Mouse (Mus musculus) erythroblast, embryonic 14.5 days (primary cell): ENCODE measurements around the gene Psmc3. TPM values are rescaled to one million over a fixed set of nuclear protein-coding genes. Genes with fewer than 3 reads are reported as not detected.

Experiments
- H3K27me3 ChIP-seq: 2 replicates; pipeline ENCODE4 v1.6.1; 2012; ENCODE audit warnings: inconsistent platforms; ENCODE audit not compliant: control insufficient read depth
- H3K36me3 ChIP-seq: 2 replicates; pipeline ENCODE4 v1.6.1; 2012; ENCODE audit warnings: mild to moderate bottlenecking, inconsistent platforms; ENCODE audit not compliant: control insufficient read depth
- H3K4me1 ChIP-seq: 2 replicates; pipeline ENCODE4 v1.6.1; 2012; ENCODE audit warnings: inconsistent platforms; ENCODE audit not compliant: control insufficient read depth
- H3K4me3 ChIP-seq: replicated peaks from 2 replicates; pipeline ENCODE3; 2012; ENCODE audit warnings: moderate library complexity, mild to moderate bottlenecking, inconsistent platforms
- H3K9me3 ChIP-seq: 2 replicates; pipeline ENCODE4 v1.6.1; 2012; ENCODE audit warnings: low read length, inconsistent platforms, mixed read lengths; ENCODE audit not compliant: control insufficient read depth
- GATA1 ChIP-seq: IDR thresholded peaks from 2 replicates; pipeline ENCODE4 v1.6.1; 2012; ENCODE audit warnings: low read length, inconsistent platforms, mixed read lengths
- TAL1 ChIP-seq: IDR thresholded peaks from 3 replicates; pipeline ENCODE4 v1.6.1; 2012; ENCODE audit warnings: low read length, inconsistent platforms, mixed read lengths
- polyA plus RNA-seq: library from polyadenylated mRNA; stranded (reverse); fragments of >175 nt; gene quantifications from 2 replicates; pipeline ENCODE4 v1.2.3, GENCODE M21; 2012

Psmc3 gene
- polyA plus RNA-seq, 1 experiment = 22.2 TPM

GRCm38 (mm10) chr2:91047359-91047758, 6.5 kb upstream of the Psmc3 start:
- TF ChIP-seq GATA1 (no peak), TAL1 (no peak)
- peaks cover 36% of the 10 kb centered on the region for H3K4me1 ChIP-seq

DNA sequence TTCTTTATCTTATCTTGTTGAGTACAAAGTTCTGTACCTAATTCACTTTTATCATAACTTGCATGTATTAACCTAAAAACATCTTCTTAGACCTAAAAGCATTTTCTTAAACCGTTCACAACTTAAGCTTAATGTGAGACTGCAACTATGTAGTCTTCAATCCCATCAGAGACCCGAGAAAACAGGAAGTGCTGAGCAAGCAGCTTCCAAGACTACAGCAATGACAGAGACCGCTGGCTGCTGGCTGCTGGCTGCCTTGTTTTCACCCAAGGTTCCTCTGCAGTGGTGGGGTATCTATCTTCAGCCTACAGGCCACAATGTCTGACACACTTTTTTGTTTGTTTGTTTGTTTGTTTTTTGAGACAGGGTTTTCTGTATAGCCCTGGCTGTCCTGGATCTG, 1.9 kb upstream of the Psmc3 start:
- Histone ChIP-seq H3K4me1 (peaks cover 36% of the 10 kb centered on the region), H3K4me3 (no peak overlapping the region), H3K9me3 (no peaks in the 10 kb centered on the region), H3K27me3 (no peaks in the 10 kb centered on the region), H3K36me3 (peaks cover 30% of the 10 kb centered on the region)
- no peak for TF ChIP-seq TAL1
- TF ChIP-seq GATA1 = no peak

More at GRCm38 (mm10) chr2:91047359-91047758, 6.5 kb upstream of the Psmc3 start:
- Histone ChIP-seq H3K27me3 (peaks cover 5% of the 10 kb centered on the region), H3K36me3 (peaks cover 3% of the 10 kb centered on the region), H3K9me3 (no peaks in the 10 kb centered on the region), H3K4me3 (no peak overlapping the region)

- Histone ChIP-seq H3K4me1 (peaks cover 35% of the 10 kb centered on the region), H3K36me3 (peaks cover 38% of the 10 kb centered on the region), H3K9me3 (no peaks in the 10 kb centered on the region), H3K27me3 (no peaks in the 10 kb centered on the region), H3K4me3 (no peak overlapping the region)
- TF ChIP-seq GATA1 (no peak), TAL1 (no peak)
Observed at GRCm38 (mm10) chr2:91052752-91053151, 1.1 kb upstream of the Psmc3 start.

DNA sequence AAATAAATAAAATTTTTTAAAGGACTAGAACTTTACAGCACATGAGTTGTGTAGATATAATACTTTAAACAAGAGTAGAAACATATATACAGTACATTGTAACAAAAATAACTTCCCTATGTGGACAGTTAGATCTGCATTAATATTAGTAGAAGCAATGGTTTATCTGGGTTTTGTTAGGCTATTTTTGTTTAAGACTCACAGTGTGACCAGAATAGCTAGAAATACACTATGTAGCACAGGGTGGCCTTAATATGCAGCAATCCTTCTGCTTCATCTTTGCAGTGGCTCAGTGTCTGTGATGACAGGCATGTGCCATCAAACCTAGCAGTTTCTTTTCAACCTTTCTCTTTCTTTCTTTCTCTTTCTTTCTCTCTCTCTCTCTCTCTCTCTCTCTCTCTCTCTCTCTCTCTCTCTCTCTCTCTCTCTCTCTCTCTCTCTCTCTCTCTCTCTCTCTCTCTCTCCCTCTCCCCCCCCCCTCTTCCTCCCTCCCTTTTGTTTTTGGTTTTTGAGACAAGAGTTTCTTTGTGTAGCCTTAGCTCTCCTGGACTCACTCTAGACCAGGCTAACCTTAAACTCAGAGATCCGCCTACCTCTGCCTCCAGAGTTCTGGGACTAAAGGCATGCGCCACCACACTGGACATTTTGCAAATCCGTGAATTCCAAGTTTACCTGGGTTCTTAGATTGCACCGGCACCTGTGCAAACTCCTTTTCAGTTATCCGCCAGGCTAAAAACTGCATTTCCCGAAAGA, 452 bp upstream of the Psmc3 start:
- Histone ChIP-seq H3K9me3 (no peaks in the 10 kb centered on the region), H3K27me3 (no peaks in the 10 kb centered on the region), H3K4me1 (peaks cover 35% of the 10 kb centered on the region), H3K4me3 (peak overlapping the region; percentile 93), H3K36me3 (peaks cover 44% of the 10 kb centered on the region)
- TF ChIP-seq GATA1 (no peak), TAL1 (no peak)

DNA sequence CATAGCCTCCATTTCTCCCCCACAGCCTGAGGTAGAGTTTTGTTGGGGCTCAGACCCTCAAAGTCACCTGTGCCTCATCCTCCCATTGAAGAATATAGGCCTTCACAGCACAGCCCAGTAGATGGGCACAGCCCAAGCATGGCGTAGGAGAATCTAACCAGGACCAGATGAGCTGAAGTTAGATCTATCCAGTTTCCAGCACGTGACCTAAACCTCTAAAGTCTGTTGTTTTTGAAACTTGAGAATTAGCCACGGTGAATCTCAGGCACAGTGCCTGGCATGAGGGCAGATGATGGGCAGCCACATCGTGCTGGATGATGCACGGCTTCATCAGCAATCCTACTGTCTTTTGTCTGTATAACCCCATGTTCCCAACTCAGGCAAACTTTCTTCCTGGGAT, 4.6 kb downstream of the Psmc3 start:
- TF ChIP-seq GATA1 (no peak), TAL1 (no peak)
- no peaks in the 10 kb centered on the region for H3K9me3 ChIP-seq
- H3K27me3 ChIP-seq = no peaks in the 10 kb centered on the region
- peaks cover 91% of the 10 kb centered on the region for H3K36me3 ChIP-seq
- peaks cover 48% of the 10 kb centered on the region for H3K4me1 ChIP-seq
- H3K4me3 ChIP-seq = no peak overlapping the region

DNA sequence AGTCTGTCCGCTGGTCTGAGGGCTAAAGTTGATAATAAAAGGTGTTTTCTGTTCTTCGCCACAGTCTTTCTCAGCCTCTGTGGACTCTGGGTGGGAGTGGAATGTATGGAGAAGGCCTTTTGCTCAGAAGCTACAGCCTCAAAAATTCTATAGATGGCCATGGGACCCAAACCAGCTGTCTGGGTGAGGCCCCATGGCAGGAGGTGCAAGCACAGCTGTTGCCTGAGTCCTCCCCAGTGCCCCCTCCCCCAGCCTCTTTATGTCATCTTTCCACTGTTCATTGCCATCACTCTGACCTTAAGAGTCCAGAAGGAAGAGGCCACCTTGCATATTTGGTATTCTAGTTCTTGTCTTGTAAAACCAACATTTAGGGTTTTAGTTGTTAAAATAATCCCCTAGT, 5.6 kb downstream of the Psmc3 start:
- Histone ChIP-seq H3K4me1 (peaks cover 47% of the 10 kb centered on the region), H3K36me3 (peaks cover 99% of the 10 kb centered on the region), H3K9me3 (no peaks in the 10 kb centered on the region), H3K27me3 (no peaks in the 10 kb centered on the region), H3K4me3 (no peak overlapping the region)
- TF ChIP-seq GATA1 = no peak
- no peak for TF ChIP-seq TAL1

DNA sequence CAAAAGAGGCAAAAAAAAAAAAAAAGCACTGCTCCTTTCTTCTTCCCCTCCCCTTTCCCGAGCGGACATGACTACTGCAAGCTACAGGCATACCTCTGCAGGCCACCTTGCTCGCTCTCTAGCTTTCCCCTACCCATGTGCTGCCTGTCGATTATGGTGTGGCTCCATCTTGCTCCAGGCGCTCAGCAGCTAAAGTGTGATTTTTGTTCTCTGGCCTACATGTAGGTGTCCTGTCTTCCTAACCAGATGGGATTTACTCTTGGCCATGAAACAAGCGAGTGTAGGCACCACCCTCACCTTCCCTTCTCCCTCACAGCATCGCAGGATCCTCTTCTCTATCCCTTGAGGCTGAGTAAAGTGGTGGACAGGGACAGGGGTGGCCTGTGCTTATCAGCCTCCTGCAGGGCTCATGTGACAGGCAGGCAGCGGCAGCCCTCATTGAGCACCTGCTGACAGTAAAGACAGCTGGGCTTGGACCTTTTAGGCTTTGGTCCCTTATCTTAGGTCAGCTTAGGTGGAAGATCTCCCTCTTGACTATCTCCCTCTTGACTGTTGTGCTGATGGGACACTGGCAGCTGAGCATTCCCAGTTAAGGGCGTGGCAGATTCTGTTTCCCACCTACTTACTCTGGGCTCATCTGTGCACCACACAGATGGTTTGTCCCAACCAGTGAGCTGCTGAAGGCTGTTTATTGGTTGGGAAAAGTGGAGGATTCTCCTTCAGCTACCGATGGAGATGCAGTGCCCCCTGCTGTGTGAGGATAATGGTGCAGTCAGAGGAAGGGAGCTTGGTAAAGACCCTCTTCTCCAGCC, 6.9 kb downstream of the Psmc3 start:
- Histone ChIP-seq H3K4me1 (peaks cover 37% of the 10 kb centered on the region), H3K4me3 (peak overlapping the region; percentile 5), H3K36me3 (peaks cover 98% of the 10 kb centered on the region), H3K27me3 (no peaks in the 10 kb centered on the region), H3K9me3 (no peaks in the 10 kb centered on the region)
- TF ChIP-seq TAL1 = peak; percentile 73
- peak; percentile 66 for TF ChIP-seq GATA1

DNA sequence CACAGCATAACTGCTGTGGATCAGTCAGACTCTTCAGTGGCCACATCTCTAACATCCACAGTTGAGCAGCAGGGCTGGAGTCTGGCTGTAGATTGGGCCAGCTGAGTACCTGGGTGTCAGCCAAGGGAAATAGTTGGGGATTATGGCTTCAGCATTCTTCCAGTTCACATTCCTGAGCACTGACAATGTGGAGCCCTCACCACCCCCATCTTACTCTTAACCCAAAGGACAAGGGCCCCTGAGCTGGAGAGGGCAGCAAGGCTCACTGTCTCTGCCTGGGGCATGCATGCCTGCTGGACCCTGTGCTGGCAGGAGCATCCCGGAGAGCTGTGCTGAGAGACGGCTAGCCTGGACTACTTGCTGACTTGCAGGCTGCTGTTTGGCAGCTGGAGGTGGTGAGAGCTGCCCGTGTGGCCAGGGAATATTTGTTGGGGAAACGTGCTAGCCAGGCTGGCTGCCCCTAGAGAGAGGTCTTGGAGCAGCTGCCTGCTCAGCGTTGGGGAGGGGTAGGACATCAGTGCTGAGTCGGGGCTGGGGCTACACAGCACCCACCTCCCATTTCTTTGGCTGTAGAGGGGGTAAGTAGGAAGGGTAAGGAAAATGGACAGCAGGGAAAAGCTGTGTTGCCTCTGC, 8.2 kb downstream of the Psmc3 start:
- H3K4me3 ChIP-seq = no peak overlapping the region
- no peaks in the 10 kb centered on the region for H3K9me3 ChIP-seq
- no peak for TF ChIP-seq TAL1
- no peak for TF ChIP-seq GATA1
- H3K4me1 ChIP-seq = peaks cover 37% of the 10 kb centered on the region
- H3K36me3 ChIP-seq = peaks cover 98% of the 10 kb centered on the region
- H3K27me3 ChIP-seq = no peaks in the 10 kb centered on the region
